Mouse (Mus musculus): ENCODE results near the gene Atg5. TPM values are rescaled to one million over a fixed set of nuclear protein-coding genes. Genes with fewer than 3 reads are reported as not detected.
A peak's percentile ranks its signal among the peaks of the same experiment; 100 is the strongest.

Atg5 gene
- total and polyA plus RNA-seq, 3 experiments = 8.9 to 45.1 (median 33.3) TPM

- DNase-seq = no peak
Measured at GRCm38 (mm10) chr10:44353467-44353866, 85.3 kb downstream of the Atg5 start.

- no peak for DNase-seq
Measured at GRCm38 (mm10) chr10:44354393-44354792, 86.2 kb downstream of the Atg5 start.

DNA sequence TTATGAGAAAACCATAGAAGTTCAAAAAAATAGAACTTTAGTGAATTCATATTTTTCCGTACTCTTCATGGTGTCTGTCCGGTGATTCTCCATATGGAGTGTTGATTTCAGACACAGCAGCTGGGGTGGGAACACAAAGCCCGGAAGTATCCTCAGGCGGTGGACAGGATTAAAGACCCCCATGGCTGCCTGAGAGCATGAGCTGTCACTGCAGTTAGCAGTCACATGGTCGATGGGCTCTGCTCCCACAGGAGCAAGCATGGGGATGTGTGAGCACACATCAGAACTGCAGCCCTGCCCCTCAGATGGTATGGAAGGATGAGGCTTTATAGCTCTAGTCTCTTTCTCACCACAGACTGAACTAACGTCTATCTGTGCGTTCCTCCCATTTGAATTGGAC is 87.1 kb downstream of the Atg5 start:
- no peak for DNase-seq

DNA sequence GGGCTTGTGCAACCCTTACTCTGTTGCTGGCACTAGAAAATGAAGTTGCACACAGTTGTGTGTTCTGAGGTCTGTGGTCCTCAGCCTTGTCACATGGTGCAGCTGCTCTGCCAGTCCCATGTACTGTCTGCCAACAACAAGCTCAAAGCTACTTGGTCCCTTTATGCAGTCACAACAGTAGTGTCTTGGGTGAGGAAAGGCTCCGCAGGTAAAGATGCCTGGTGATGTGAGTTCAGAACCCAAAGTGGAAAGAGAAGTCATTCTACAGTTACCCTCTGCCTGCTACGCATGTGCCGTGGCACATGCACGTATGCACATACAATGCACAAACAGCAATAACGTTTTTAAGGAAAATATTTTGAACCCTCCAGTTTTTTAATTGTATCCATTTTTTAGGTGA is 88.5 kb downstream of the Atg5 start:
- DNase-seq = no peak

GRCm38 (mm10) chr10:44357316-44357715 is 89.2 kb downstream of the Atg5 start:
- DNase-seq = peak; percentile 67

GRCm38 (mm10) chr10:44358816-44359215 is 90.7 kb downstream of the Atg5 start:
- peak; percentile 15 for DNase-seq

- no peak for DNase-seq
Measured at GRCm38 (mm10) chr10:44360632-44361031, 92.5 kb downstream of the Atg5 start.

- DNase-seq = no peak
Measured at GRCm38 (mm10) chr10:44362435-44362834, 94.3 kb downstream of the Atg5 start.

DNA sequence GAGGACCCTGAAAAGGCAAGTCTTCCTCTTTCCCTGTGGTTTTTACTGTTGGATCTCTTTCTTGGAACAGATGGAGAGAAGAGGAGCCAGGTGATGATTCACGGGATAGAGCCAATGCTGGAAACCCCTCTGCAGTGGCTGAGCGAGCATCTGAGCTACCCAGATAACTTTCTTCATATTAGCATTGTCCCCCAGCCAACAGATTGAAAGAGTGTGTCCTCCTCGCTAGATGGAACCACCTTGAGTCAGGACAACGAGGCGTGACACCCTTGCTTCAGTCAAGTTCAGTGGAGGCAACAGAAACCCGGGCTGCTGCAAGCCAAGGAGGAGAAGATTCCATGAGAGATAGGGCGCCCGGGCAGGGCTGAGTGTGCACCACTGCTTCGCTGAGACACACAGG is 94.7 kb downstream of the Atg5 start:
- no peak for DNase-seq

- DNase-seq = no peak
Measured at GRCm38 (mm10) chr10:44366186-44366585, 98.0 kb downstream of the Atg5 start.

- DNase-seq = no peak
Measured at GRCm38 (mm10) chr10:44367043-44367442, 98.9 kb downstream of the Atg5 start.

- no peak for DNase-seq
Measured at GRCm38 (mm10) chr10:44368596-44368995, 100.4 kb downstream of the Atg5 start.

DNA sequence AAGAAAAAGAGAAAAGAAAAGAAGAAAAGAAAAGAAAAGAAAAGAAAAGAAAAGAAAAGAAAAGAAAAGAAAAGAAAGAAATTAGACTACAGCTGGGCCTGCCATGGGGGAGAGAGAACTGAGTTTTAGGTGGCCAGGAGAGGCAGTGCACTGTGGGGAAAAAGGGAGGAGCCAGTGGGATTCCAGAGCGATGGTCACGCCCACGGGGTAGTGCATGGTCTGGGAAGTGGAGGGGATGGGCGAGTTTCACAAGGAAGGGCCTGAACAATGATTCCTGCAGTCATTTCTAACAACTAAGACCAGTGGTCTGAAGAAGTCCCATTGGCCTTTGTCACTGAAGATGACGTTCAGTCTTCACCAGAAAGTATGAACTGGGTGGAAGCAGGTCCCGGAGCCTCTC is 102.5 kb downstream of the Atg5 start:
- DNase-seq = no peak

- no peak for DNase-seq
Measured at GRCm38 (mm10) chr10:44372210-44372609, 104.1 kb downstream of the Atg5 start.

DNA sequence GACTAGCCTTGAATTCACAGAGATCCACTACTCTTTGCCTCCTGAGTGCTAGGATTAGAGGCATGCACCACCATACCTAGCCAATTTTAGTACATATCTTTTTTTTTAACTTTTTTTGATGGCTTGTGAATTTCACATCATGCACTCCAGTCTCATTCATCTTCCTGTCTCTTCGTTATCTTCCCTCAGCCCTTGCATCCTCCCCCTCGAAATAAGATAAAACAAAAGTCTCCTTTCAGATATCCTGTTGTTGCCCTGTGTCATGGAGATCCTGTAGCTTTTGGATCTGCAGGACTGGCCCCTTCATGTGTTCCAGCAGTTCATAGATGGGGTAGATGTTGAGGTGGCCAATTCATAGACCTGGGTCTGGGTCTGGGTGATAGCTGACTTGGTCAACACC is 106.5 kb downstream of the Atg5 start:
- DNase-seq = no peak

DNA sequence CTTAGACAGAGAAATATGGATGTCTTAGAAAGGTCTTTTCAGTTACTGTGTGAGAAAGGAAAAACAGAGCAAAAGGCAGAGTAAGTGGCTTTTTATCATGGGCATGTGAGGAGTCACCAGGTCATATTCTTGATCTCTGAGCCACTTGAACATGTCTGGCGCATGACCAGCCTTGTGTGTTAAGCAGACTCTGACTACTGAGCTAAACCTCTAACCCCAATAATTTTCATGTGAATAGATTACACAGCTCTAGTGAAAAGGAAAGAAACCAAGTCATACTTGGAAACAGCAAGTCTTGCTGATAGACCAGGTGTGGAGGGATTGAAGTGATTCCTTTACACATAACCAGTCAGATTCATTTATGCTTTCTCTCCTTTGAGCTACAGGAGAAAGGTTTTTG is 107.3 kb downstream of the Atg5 start:
- DNase-seq = no peak

DNA sequence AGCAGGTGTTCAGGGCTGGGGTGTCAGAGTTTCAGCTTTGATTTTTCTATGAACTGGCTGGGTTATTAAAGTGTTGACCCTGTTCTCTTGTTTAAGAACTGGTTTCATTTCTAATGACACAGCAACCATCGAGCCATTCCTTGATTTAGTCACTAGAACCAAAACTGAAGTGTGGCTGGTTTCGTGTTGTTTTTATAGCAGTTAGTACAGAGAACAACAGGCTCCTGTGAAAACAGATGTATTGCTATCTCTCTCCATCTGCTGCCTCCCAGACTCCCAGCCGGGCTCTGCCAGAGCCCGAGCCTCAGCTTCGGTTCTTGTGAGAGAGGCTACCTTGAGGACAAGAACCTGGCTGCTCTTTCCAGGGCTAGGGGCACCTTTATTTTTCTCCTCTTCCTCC is 109.7 kb downstream of the Atg5 start:
- DNase-seq = no peak

- DNase-seq = no peak
Measured at GRCm38 (mm10) chr10:44378403-44378802, 110.2 kb downstream of the Atg5 start.

GRCm38 (mm10) chr10:44380476-44381208 is 112.5 kb downstream of the Atg5 start:
- DNase-seq = peak; percentile 45

GRCm38 (mm10) chr10:44381397-44381796 is 113.2 kb downstream of the Atg5 start:
- peak; percentile 68 for DNase-seq

- no peak for DNase-seq
Measured at GRCm38 (mm10) chr10:44381948-44382347, 113.8 kb downstream of the Atg5 start.

DNA sequence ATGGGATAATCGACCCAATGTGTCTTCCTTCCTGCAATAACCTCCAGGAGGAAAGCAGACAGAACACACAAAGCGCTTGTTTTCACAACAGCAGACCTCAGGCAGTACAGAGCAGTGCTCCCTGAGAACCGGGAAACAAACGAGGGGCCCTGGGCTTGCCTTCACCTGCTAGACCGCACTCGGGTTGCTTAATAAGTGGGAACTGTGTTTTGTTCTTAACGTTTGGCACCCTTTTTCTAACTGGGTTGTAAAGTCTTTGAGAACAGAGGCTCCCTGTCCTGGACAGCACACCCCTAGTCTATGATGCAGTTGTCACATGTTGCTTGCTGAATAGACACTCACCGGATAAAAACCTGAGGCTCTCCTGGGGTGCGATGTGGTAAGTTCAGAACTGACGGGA is 115.1 kb downstream of the Atg5 start:
- no peak for DNase-seq

DNA sequence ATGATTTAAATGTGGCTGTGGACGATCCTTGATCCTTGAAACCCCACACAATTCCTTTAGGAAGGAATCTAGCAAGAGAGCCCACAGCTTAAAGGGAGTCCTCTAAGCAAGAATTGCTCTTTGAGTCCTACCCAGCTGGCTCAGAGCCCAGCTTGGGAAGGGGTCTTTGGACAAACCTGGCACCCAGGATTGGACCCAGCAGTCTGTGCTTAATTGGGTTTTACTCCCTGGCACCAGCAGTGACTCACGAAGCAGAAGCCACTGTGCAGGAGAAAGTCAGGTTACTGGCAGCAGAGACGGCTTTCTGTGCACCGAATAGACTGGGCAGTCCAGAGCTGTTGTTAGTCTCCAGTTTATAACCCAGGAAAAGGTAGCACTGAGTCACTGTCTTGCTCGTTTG is 117.1 kb downstream of the Atg5 start:
- no peak for DNase-seq

DNA sequence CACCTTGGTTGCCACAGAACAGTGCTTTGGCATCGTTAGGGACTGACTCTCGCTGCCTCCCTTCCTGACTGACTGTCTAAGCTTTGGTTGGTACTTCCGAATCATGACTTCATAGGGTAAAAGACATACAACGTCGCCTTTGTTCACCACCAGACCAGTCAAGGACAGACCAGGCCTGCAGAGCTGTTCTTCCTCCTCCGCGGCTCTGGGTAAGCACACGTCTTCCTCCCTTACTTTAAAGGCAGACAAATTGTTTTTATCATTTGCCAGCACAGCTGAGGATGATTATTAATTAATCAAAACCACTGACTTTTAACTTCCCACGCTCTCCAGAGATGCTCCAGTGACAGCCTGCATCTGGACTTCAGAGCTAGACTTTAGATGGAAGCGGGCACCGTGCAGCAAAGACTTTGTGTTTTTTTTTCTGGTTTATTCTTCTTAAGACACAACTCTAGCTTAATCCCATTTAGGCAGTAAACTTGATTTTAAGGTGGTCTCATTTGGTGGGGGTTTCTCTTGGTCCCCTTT is 120.6 kb downstream of the Atg5 start:
- no peak for DNase-seq

Measured in adrenal gland, adult 2 months (tissue).